Mouse (Mus musculus): ENCODE data around the gene Prkrip1.
"Not testable (repeated sequence)": the region's sequence is repeated elsewhere in the genome, so short reads cannot be mapped to it uniquely, and the experiment has no call there.

Prkrip1 gene

DNA sequence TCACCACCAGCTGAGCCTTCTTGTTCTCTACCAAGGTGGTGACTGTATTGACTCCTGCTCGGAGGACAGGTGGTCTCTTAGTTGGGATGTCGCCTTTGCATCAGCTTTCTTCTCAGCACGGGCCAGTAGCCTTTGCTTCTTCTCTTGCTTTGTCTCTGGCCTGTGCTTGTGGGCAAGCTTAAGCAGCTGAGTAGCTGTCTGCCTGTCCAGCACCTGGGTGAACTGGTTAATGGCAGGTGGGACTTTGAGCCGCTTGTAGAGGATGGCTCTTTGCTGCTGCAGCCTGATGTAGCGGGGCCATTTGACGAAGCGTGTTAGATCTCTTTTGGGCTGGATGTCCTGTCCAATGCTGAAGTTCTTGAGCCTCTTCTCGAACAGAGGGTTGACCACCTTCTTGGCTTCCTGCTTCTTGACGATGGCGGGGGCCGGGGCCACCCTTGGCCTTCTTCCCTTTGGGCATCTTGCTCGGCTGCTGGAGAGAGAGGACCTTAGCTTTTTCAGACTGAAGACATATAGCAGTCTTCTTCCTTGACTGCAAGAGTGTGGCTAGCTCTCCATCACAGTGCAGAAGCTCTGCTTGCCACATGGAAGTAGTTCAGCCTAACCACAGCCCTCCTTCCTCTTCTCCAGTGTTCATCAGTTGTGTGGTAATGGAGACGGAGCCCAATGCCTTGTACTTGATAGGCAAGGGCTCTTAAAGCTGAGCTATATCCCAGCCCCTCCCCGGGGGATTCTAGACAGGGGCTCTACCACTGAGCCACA lies 12.8 kb upstream of the Prkrip1 start:
- DNase-seq (ENCODE audit: low spot score in 2 of 2), result not testable (repeated sequence)

DNA sequence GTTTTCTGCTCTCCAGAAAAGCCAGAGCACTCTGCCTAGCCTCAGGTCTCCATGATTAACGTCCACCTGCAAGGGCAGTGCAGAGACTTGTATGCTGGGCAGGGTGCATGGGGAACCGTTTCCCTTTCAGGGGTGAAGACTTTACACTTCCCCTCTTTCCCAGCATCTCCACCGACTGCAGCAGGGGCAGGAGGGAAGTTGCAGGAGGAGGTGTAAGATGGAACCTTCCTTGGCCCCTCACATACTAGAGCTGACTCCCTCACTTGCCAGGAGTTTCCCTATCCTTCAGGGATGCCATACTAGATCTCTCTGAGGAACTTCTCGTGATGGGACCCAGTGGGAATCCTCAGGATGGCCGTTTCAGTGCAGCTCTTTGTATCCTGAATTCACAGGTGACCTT lies 11.8 kb upstream of the Prkrip1 start:
- no peak for DNase-seq (ENCODE audit: low spot score in 2 of 2)

DNA sequence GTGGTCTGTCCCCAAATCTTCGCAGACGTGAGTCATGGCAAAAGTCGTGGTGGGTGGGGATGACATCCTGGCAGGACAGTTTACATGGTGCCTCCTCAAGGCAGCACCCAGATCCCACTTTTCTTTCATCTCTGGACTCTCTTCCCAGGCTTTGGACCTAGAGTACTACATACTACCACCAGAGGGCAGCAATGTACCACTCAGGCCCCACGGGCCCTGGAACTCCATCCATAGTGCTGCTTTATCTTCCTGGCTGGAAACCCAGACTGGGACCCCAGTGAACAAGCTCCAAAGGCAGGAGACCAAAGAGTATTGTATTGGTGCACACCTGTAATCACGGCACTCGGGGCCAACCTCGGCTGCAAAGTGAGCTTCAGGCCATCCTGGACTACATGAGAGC lies 3.1 kb upstream of the Prkrip1 start:
- peak in 1 of 2 experiments; percentile 48 for DNase-seq (ENCODE audit: low spot score in 2 of 2)

DNA sequence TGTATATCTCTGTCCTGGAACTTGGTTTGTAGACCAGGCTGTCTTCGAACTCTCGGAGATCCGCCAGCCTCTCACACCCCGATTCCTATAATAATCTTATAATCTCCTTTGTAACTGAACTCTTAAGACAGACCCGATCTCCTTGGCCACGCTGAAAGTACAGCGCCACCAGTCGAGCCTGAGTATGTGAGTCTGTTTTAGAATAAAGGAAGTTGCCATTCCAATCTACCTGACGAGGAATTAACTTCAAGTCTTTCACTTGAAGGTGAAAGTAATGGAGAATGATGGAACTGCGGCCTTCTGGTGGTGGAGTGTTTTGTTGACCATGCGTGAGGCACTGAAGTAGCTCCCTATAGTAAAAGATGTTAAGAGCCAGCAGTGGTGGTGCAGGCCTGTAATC lies 763 bp upstream of the Prkrip1 start:
- DNase-seq (ENCODE audit: low spot score in 2 of 2), result no peak

- DNase-seq (ENCODE audit: low spot score in 2 of 2), result no peak
Measured at GRCm38 (mm10) chr5:136191870-136192269, 6.9 kb downstream of the Prkrip1 start.

- peak; percentile 41 to 69 for DNase-seq (ENCODE audit: low spot score in 2 of 2)
Measured at GRCm38 (mm10) chr5:136186723-136187122, 12.0 kb downstream of the Prkrip1 start.

DNA sequence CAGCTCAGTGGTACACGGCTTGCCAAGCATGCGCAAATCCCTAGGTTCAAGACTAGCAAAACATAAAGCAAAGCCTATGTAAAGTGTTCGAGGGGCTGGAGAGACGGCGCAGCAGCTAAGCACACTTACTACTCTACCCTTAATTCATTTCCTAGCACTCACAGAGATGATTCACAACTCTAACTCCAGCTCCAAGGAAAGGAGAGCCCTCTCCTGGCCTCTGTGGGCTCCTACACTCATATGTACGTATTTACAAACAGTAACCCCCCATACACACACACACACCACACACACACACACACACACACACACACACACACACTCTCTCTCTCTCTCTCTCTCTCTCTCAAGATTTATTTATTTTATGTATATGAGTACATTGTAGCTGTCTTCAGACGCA lies 15.0 kb downstream of the Prkrip1 start:
- no peak for DNase-seq (ENCODE audit: low spot score in 2 of 2)

GRCm38 (mm10) chr5:136182830-136183229 lies 15.9 kb downstream of the Prkrip1 start:
- no peak for DNase-seq (ENCODE audit: low spot score in 2 of 2)

DNA sequence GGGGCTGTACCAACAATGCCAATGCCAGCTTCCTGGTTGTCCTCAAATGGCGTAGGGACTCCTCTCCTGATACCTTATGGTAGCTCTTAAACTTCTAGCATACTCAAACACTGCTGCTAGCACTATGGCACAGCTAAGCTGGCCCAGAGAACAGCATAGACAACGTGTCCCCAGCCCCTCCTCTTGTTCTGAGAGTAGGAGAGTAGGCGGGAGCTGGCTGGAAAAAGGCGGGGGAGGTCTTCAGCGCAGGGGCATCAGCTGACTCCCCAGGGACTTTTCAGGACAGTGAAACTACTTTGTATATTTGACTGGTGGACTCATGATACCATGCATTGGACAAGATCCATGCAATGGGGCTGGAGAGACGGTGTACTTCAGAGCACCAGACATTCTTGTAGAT lies 16.7 kb downstream of the Prkrip1 start:
- DNase-seq (ENCODE audit: low spot score in 2 of 2), result no peak

- DNase-seq (ENCODE audit: low spot score in 2 of 2), result no peak
Measured at GRCm38 (mm10) chr5:136181197-136181596, 17.6 kb downstream of the Prkrip1 start.

- peak; percentile 23 to 49 for DNase-seq (ENCODE audit: low spot score in 2 of 2)
Measured at GRCm38 (mm10) chr5:136179594-136179993, 19.2 kb downstream of the Prkrip1 start.

DNA sequence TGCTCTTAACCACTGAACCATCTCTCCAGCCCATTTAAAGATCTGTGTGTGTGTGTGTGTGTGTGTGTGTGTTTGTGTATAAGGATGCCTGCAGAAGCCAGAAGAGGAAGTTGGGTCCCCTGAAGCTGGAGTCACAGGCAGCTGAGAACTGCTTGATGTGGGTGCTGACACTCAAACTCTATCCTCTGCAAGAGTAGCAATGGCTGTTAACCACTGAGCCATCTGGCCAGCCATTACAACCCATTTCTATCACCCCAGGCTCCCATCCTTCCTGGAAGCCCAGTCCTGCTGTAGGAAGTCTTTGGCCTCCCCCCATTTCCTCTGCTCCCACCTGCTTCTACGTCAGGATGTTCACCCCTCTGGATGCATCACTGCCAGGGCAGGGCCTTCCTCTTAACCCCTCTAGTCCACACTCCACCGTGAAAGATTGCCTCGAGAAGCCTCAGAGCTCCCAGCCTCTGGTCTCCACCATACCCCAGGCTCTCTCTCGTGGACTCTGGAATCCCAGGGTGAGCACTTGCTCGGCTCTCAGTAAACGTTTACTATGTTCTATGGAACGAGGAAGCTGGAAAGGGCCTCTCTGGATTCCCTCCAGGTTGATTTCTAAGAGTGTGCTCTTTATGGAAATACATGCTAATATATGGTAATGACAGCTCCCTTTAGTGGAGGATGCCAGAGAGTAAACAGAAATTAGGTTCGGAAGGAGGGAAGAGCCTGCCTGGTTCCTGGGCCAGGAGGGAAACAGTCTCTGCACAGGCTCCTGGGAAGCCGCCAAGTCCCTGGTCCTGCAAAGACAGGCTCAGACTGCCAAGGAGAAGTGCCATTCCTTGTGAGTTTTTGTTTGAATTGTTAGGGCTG lies 24.9 kb downstream of the Prkrip1 start:
- DNase-seq (ENCODE audit: low spot score in 2 of 2), result peak in 1 of 2 experiments; percentile 22

DNA sequence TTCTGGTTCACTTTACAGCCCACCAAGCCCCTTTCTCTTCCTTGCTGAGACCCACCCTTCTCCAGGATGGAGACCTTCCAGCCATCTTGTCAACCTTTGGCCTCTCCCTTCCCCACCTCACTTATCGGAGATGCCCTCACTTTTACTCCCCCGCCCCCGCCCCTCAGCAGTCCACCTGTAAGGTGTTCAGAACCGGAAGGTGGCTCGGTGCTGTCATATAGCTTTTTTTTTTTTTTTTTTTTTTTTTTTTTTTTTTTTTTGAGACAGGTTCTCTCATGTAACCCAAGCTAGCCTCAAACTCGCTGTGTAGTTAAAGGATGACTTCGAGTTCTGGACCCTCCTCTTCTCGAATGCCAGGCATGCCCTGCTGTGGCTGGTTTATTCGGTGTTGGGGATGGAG lies 25.8 kb downstream of the Prkrip1 start:
- DNase-seq (ENCODE audit: low spot score in 2 of 2), result no peak

GRCm38 (mm10) chr5:136171363-136172341 lies 27.1 kb downstream of the Prkrip1 start:
- peak; percentile 41 to 52 for DNase-seq (ENCODE audit: low spot score in 2 of 2)

GRCm38 (mm10) chr5:136170512-136171362 lies 28.0 kb downstream of the Prkrip1 start, which contains the start of gene Orai2:
Gene Orai2 (minus strand): TSS chr5:136170713.
- peak; percentile 86 to 87 for DNase-seq (ENCODE audit: low spot score in 2 of 2)

- DNase-seq (ENCODE audit: low spot score in 2 of 2), result peak; percentile 40 to 66
Measured at GRCm38 (mm10) chr5:136169626-136170511, 28.9 kb downstream of the Prkrip1 start.

DNA sequence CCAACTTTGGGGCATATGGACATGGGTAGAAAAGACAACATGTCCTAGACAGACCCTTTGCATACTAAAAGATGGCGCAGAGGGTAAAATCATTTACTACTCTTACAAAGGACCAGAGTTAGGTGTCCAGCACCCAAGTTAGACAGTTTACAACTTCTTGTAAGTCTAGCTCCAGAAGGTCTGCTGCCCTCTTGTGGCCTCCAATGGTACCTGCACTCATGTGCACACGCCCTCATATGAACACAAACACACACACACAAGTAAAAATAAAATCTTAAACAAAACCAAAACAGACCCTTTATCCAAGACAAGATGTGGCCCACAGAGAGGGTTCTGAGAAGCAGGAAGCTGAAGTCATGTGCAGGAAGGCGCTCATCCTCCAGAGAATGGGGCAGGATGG lies 30.7 kb downstream of the Prkrip1 start:
- DNase-seq (ENCODE audit: low spot score in 2 of 2), result no peak

GRCm38 (mm10) chr5:136167296-136167695 lies 31.5 kb downstream of the Prkrip1 start:
- no peak for DNase-seq (ENCODE audit: low spot score in 2 of 2)

DNA sequence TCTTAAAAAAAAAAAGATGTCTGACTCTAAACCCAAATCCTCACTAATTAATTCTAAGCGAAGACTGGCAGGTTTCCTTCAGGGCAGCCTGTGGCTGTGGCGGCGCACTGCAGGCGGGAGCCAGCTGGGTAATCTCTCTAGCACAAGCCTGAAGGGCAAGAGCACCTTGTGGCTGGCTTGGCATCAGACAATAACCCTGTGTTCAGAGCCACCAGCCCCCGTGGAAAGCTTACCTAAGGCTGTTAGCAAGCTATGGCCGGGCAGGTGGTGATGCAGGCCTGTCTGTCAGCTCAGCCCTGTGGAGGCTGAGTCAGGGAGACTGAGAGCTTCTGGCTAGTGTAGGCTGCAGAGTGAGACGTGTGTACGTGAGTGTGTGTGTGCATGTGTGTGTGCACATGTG lies 33.5 kb downstream of the Prkrip1 start:
- no peak for DNase-seq (ENCODE audit: low spot score in 2 of 2)

All from natural killer cell, adult 2 months (primary cell).